Mouse (Mus musculus) lung, embryonic 15.5 days (tissue): ENCODE results near the gene Xdh. TPM values are rescaled to one million over a fixed set of nuclear protein-coding genes. Genes with fewer than 3 reads are reported as not detected.

Experiments
- ATAC-seq: fragments of 200-750 bp; cut with Nextera tagmentation; 2 replicates; pipeline ENCODE4 v1.8.0; 2017; ENCODE audit warnings: moderate number of reproducible peaks, borderline replicate concordance; ENCODE audit not compliant: low FRiP score, low TSS enrichment; ENCODE audit errors: extremely low read depth
- H3K27ac ChIP-seq: fragments of 300-500 bp; sonication (generic); 2 replicates; pipeline ENCODE4 v1.5.1; 2015; ENCODE audit warnings: moderate library complexity, mild to moderate bottlenecking, inconsistent platforms
- H3K27me3 ChIP-seq: fragments of 300-500 bp; sonication (generic); 2 replicates; pipeline ENCODE4 v1.6.1; 2015; ENCODE audit warnings: inconsistent platforms
- H3K36me3 ChIP-seq: fragments of 300-500 bp; sonication (generic); 2 replicates; pipeline ENCODE4 v1.6.1; 2015; ENCODE audit warnings: inconsistent platforms
- H3K4me1 ChIP-seq: fragments of 300-500 bp; sonication (generic); 2 replicates; pipeline ENCODE4 v1.6.1; 2015; ENCODE audit warnings: inconsistent platforms
- H3K4me2 ChIP-seq: fragments of 300-500 bp; sonication (generic); 2 replicates; pipeline ENCODE4 v1.6.1; 2015; ENCODE audit warnings: inconsistent platforms, mild to moderate bottlenecking, moderate library complexity
- H3K4me3 ChIP-seq: fragments of 300-500 bp; sonication (generic); 2 replicates; pipeline ENCODE4 v1.5.1; 2015; ENCODE audit warnings: mild to moderate bottlenecking, inconsistent platforms
- H3K9ac ChIP-seq: fragments of 300-500 bp; sonication (generic); 2 replicates; pipeline ENCODE4 v1.6.1; 2015; ENCODE audit warnings: inconsistent platforms
- H3K9me3 ChIP-seq: fragments of 300-500 bp; sonication (generic); 2 replicates; pipeline ENCODE4 v1.6.1; 2016; ENCODE audit warnings: inconsistent platforms
- WGBS: fragments of 180-500 bp; shearing (Covaris S2); methylation state at CpG from one replicate; pipeline ENCODE4 v1.1.7; 2015; 5-methylcytosine and 5-hydroxymethylcytosine counted together
- polyA plus RNA-seq: library from polyadenylated mRNA; unstranded; fragments of >200 nt; fragmentation: Nextera tagmentation; extraction: Ambion mirVana; gene quantifications from 2 replicates; pipeline ENCODE4 v1.2.1, GENCODE M21; 2015

The Xdh gene
- polyA plus RNA-seq, 1 experiment from 2014 or later = 6.0 TPM

DNA sequence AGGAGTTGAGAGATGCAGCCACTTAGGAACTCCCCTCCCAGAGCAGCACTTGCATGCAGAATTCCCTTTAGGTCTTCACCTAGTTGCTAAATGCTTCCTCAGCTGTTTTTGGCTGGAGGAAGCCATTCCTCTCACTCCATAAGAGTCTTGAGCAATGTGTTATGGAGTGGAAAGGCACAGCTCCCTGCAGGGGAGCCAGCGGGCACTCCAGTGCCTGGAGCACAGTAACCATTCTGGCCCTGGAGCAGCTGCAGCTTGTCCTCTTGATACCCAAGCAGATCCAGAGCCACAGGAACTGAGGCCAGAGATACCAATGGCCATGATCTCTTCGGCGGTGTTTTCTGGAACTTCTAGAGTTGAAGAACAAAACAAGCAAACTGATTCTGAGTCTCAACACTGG lies 113.4 kb downstream of the Xdh start:
- Histone ChIP-seq H3K4me2 (no peak overlapping the region), H3K27ac (no peak overlapping the region), H3K27me3 (no peaks in the 10 kb centered on the region), H3K9me3 (no peaks in the 10 kb centered on the region), H3K36me3 (no peaks in the 10 kb centered on the region), H3K4me1 (0 out of 2 replicates have a peak, but pooled peaks cover 2% of the 10 kb centered on the region), H3K4me3 (no peak overlapping the region), H3K9ac (no peak overlapping the region)
- WGBS = 88% methylated on average over 3 of the region's 3 CpGs
- ATAC-seq = no peak

Other genes starting within 250 kb of the Xdh start
- 0.10 and 0.15 TPM in 2 replicates for gene Galnt14, start 239.7 kb downstream of the Xdh start, polyA plus RNA-seq
- gene Ehd3, start 146.1 kb downstream of the Xdh start, polyA plus RNA-seq = 9.7 and 11.1 TPM in 2 replicates
- not detected in 2 replicates for gene Srd5a2, start 97.7 kb upstream of the Xdh start, polyA plus RNA-seq